Mouse (Mus musculus) T-helper 2 cell (primary cell): ENCODE measurements around the gene Slc36a3.

ENCODE experiments used
- in situ Hi-C: fragments of 300-600 bp; cut with MboI, MseI; formaldehyde crosslinking; loops from one replicate; pipeline ENCODE4 v1.15.1; 2025; ENCODE audit warnings: high pct_unique_total_duplicates

The Slc36a3 gene

DNA sequence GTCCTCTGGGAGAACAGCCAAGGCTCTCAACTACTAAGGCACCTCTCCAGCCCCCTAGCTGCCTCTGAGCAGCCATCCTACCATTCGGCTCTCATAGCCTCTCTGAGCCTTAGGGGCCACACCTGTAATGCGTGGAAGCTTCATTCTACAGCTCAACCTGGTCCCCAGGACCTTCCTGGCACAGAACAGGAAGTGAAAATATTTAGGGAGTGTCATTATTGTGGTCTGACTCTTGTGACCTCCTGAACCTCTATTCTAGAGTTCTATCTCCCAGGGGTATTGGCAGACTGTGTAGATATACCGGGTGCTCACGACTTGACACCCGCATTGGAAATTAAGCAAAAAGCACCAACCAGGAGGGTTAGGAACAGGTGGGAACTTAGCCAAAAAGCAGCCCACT, 75.3 kb downstream of the Slc36a3 start:
- in situ Hi-C loops, result no loop called here

DNA sequence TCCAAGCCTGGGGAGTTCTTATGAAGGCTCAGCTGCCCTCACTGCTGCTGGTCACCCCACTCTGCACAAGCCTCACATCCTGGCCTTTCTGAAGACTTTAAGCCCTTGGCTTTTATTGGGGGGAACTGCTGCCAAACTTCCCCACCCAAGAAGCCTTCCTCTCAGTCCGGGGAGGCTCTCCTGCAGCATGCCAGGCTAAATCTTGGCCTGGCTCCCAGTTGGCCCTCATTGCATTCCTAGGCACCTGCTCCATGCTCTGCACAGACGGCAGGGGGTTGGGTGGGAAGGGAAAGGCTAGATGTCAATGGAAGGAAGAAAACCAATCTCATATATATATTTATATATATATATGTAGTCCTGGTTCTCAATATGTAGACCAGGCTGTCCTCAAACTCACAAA, 75.9 kb downstream of the Slc36a3 start:
- in situ Hi-C loops, result no loop called here
